Mouse (Mus musculus) right cerebral cortex, postnatal 4 days (tissue): ENCODE measurements around the gene Psd4.

Experiments
- DNase-seq: peaks from one replicate; pipeline ENCODE4 v3.0.0-alpha.2; 2022

The Psd4 gene

GRCm38 (mm10) chr2:24367030-24367894, at the start of gene Psd4:
Gene Psd4, plus strand, starts transcription at chr2:24367580.
- peak; percentile 31 for DNase-seq

GRCm38 (mm10) chr2:24317919-24318598, 49.3 kb upstream of the Psd4 start:
- DNase-seq = no peak

- no peak for DNase-seq
Measured at GRCm38 (mm10) chr2:24335333-24335732, 32.0 kb upstream of the Psd4 start.

GRCm38 (mm10) chr2:24336545-24336944, 30.8 kb upstream of the Psd4 start, which contains the start of gene Il1rn:
Gene Il1rn, plus strand, starts transcription at chr2:24336853.
- DNase-seq = no peak

- no peak for DNase-seq
Measured at GRCm38 (mm10) chr2:24341395-24341885, 25.9 kb upstream of the Psd4 start.

- no peak for DNase-seq
Measured at GRCm38 (mm10) chr2:24344619-24345018, 22.8 kb upstream of the Psd4 start.

- no peak for DNase-seq
Measured at GRCm38 (mm10) chr2:24345056-24345455, 22.3 kb upstream of the Psd4 start.

GRCm38 (mm10) chr2:24347926-24348325, 19.5 kb upstream of the Psd4 start:
- no peak for DNase-seq

GRCm38 (mm10) chr2:24351159-24351558, 16.2 kb upstream of the Psd4 start:
- DNase-seq = no peak

GRCm38 (mm10) chr2:24353042-24353441, 14.3 kb upstream of the Psd4 start:
- DNase-seq = no peak

GRCm38 (mm10) chr2:24357642-24358041, 9.7 kb upstream of the Psd4 start:
- DNase-seq = peak; percentile 24

GRCm38 (mm10) chr2:24359347-24359746, 8.0 kb upstream of the Psd4 start:
- DNase-seq = no peak

- no peak for DNase-seq
Measured at GRCm38 (mm10) chr2:24363818-24364217, 3.6 kb upstream of the Psd4 start.

GRCm38 (mm10) chr2:24366214-24366975, 985 bp upstream of the Psd4 start:
- DNase-seq = no peak

- DNase-seq = no peak
Measured at GRCm38 (mm10) chr2:24367895-24368261, 498 bp downstream of the Psd4 start.

- DNase-seq = no peak
Measured at GRCm38 (mm10) chr2:24378747-24379450, 11.5 kb downstream of the Psd4 start.

GRCm38 (mm10) chr2:24382456-24383230, 15.3 kb downstream of the Psd4 start:
- no peak for DNase-seq

GRCm38 (mm10) chr2:24383636-24384035, 16.3 kb downstream of the Psd4 start:
- no peak for DNase-seq

- DNase-seq = no peak
Measured at GRCm38 (mm10) chr2:24384393-24384792, 17.0 kb downstream of the Psd4 start.

- no peak for DNase-seq
Measured at GRCm38 (mm10) chr2:24385111-24385961, 18.0 kb downstream of the Psd4 start.
